Mouse (Mus musculus) embryonic fibroblast, embryonic 13.5 days (primary cell): ENCODE results near the gene Gm14190. TPM values are rescaled to one million over a fixed set of nuclear protein-coding genes. Genes with fewer than 3 reads are reported as not detected.
"Not testable (repeated sequence)": the region's sequence is repeated elsewhere in the genome, so short reads cannot be mapped to it uniquely, and the experiment has no call there.

Experiments used
- H3K27ac ChIP-seq: 2 replicates; pipeline ENCODE4 v1.5.1; 2012; ENCODE audit warnings: low read length, control low read depth, inconsistent platforms; ENCODE audit not compliant: insufficient read depth
- H3K4me1 ChIP-seq: 2 replicates; pipeline ENCODE4 v1.6.1; 2011; ENCODE audit warnings: low read length; ENCODE audit not compliant: control insufficient read depth, insufficient read depth
- H3K4me3 ChIP-seq: 2 replicates; pipeline ENCODE4 v1.5.1; 2011; ENCODE audit warnings: mild to moderate bottlenecking, control low read depth, low read length; ENCODE audit not compliant: insufficient read depth
- CTCF ChIP-seq: IDR thresholded peaks from 2 replicates; pipeline ENCODE4 v1.5.1; 2011; ENCODE audit warnings: mild to moderate bottlenecking, control low read depth, low read length, moderate library complexity, borderline replicate concordance; ENCODE audit not compliant: insufficient read depth
- POLR2A ChIP-seq: IDR thresholded peaks from 2 replicates; pipeline ENCODE4 v1.6.1; 2011; ENCODE audit warnings: low read depth, mild to moderate bottlenecking, control low read depth, low read length, moderate library complexity
- polyA plus RNA-seq: library from polyadenylated mRNA; stranded (reverse); fragments of >200 nt; gene quantifications from 2 replicates; pipeline ENCODE4 v1.2.4, GENCODE M21; 2011; ENCODE audit warnings: low read depth; ENCODE audit not compliant: missing spikeins, insufficient read length

Gm14190 gene
- polyA plus RNA-seq = not detected in 2 replicates

GRCm38 (mm10) chr11:99690463-99690862, at the start of gene Gm14190:
Gene Gm14190 (minus strand): TSS chr11:99690740.
- TF ChIP-seq CTCF = no peak
- no peak for TF ChIP-seq POLR2A
- Histone ChIP-seq H3K27ac (no peak within 1 kb of the TSS), H3K4me3 (no peak within 1 kb of the TSS), H3K4me1 (no peaks in the 10 kb centered on the region)

GRCm38 (mm10) chr11:99734190-99734589, 43.6 kb upstream of the Gm14190 start, which contains the start of gene Gm14180:
Gene Gm14180 (minus strand): TSS chr11:99734290.
- no peak within 1 kb of the TSS for H3K27ac ChIP-seq
- TF ChIP-seq POLR2A = no peak
- TF ChIP-seq CTCF = no peak
- H3K4me1 ChIP-seq = no peaks in the 10 kb centered on the region
- no peak within 1 kb of the TSS for H3K4me3 ChIP-seq

- Histone ChIP-seq H3K4me1 (no peaks in the 10 kb centered on the region), H3K27ac (no peak overlapping the region), H3K4me3 (no peak overlapping the region)
- TF ChIP-seq POLR2A (no peak), CTCF (no peak)
These were observed 33.5 kb upstream of the Gm14190 start for GRCm38 (mm10) chr11:99724061-99724460.

- TF ChIP-seq CTCF = no peak
- TF ChIP-seq POLR2A = no peak
- H3K4me3 ChIP-seq = no peak overlapping the region
- no peaks in the 10 kb centered on the region for H3K4me1 ChIP-seq
These were observed 28.2 kb upstream of the Gm14190 start for GRCm38 (mm10) chr11:99718759-99719158.

GRCm38 (mm10) chr11:99685235-99685634, 5.3 kb downstream of the Gm14190 start:
- not testable (repeated sequence) for H3K27ac ChIP-seq, H3K4me1 ChIP-seq, H3K4me3 ChIP-seq

More at GRCm38 (mm10) chr11:99718759-99719158, 28.2 kb upstream of the Gm14190 start:
- no peak overlapping the region for H3K27ac ChIP-seq

GRCm38 (mm10) chr11:99683481-99683880, 7.1 kb downstream of the Gm14190 start:
- H3K27ac ChIP-seq = no peak overlapping the region
- H3K4me1 ChIP-seq = no peaks in the 10 kb centered on the region
- no peak overlapping the region for H3K4me3 ChIP-seq
- TF ChIP-seq POLR2A = no peak
- TF ChIP-seq CTCF = no peak

GRCm38 (mm10) chr11:99665860-99666259, 24.7 kb downstream of the Gm14190 start, which contains the start of gene Krtap4-6:
Gene Krtap4-6 (minus strand): TSS chr11:99665960.
- Histone ChIP-seq H3K27ac (no peak within 1 kb of the TSS), H3K4me3 (no peak within 1 kb of the TSS), H3K4me1 (no peaks in the 10 kb centered on the region)
- no peak for TF ChIP-seq POLR2A
- TF ChIP-seq CTCF = no peak

GRCm38 (mm10) chr11:99662802-99663201, 27.7 kb downstream of the Gm14190 start:
- TF ChIP-seq CTCF (no peak), POLR2A (no peak)
- H3K27ac ChIP-seq = no peak overlapping the region
- H3K4me1 ChIP-seq = peaks cover 7% of the 10 kb centered on the region; the same call in 1 of the 2 replicates
- H3K4me3 ChIP-seq = no peak overlapping the region

GRCm38 (mm10) chr11:99659256-99659655, 31.3 kb downstream of the Gm14190 start:
- H3K4me3 ChIP-seq = no peak overlapping the region
- H3K4me1 ChIP-seq = peaks cover 7% of the 10 kb centered on the region; the same call in 1 of the 2 replicates
- H3K27ac ChIP-seq = peak overlapping the region; percentile 46; the same call in 1 of the 2 replicates
- no peak for TF ChIP-seq CTCF
- TF ChIP-seq POLR2A = no peak

GRCm38 (mm10) chr11:99658467-99659010, 32.0 kb downstream of the Gm14190 start, which contains the start of gene Gm11563:
Gene Gm11563 (minus strand): TSS chr11:99658960.
- not testable (repeated sequence) for H3K4me3 ChIP-seq, H3K4me1 ChIP-seq
- H3K27ac ChIP-seq = peak within 1 kb of the TSS; percentile 74
